Mouse (Mus musculus) retina, adult 2 months (tissue): Measurements from ENCODE around the gene Olfr53.
"Not testable (repeated sequence)": the region's sequence is repeated elsewhere in the genome, so short reads cannot be mapped to it uniquely, and the experiment has no call there.

Experiments used
- DNase-seq: peaks from one replicate; pipeline ENCODE4 v3.0.0-alpha.2; 2012; ENCODE audit warnings: low read depth, low spot score

The Olfr53 gene

DNA sequence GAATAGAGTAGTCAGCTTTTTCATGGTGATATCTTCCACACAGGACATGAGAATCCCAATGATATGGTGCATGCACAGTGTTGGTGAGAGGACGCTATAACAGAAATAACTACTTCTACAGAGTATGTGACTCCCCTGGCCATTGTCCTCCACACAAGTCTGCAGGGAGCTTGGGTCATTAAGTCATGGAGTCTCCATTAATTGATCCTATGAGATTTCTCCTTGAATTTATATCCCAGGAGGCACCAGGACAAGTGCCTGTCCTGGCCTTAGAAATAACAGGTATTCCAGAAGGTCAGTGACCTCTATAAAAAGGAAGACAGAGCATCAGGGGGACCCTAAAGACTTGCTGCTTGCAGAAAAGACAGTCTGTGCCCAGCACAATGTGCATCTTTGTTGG, at the start of gene Olfr53:
Gene Olfr53 (plus strand): TSS at position 301 of the 400 bp plus-strand sequence.
- DNase-seq, result no peak

DNA sequence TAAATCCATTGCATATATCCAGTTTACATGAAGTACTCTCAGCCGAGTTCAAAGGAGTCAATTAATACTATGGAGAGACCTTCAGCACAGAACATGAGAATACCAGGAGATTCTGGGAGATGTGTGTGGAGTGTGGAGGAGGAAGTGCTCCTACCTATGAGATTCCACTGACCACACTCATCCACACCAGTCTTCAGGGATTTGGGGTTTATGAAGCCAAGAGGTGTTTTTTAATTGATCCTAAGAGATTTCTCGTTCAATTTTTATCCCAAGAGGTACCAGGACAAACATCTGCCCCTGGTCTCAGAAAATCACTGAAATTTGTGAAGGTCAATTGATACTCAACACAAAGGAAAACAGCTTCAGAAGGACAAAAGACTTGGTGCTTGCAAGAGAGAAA, 45.3 kb upstream of the Olfr53 start, which contains the start of gene Olfr46:
Gene Olfr46 (plus strand): TSS at position 301 of the 400 bp plus-strand sequence.
- not testable (repeated sequence) for DNase-seq

DNA sequence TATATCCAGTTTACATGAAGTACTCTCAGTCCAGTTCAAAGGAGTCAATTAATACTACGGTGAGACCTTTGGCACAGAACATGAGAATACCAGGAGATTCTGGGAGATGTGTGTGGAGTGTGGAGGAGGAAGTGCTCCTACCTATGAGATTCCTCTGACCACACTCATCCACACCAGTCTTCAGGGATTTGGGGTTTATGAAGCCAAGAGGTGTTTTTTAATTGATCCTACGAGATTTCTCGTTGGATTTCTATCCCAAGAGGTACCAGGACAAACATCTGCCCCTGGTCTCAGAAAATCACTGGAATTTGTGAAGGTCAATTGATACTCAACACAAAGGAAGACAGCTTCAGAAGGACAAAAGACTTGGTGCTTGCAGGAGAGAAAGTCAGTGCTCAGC, 17.6 kb upstream of the Olfr53 start, which contains the start of gene Olfr61:
Gene Olfr61 (plus strand): TSS at position 301 of the 400 bp plus-strand sequence.
- not testable (repeated sequence) for DNase-seq

DNA sequence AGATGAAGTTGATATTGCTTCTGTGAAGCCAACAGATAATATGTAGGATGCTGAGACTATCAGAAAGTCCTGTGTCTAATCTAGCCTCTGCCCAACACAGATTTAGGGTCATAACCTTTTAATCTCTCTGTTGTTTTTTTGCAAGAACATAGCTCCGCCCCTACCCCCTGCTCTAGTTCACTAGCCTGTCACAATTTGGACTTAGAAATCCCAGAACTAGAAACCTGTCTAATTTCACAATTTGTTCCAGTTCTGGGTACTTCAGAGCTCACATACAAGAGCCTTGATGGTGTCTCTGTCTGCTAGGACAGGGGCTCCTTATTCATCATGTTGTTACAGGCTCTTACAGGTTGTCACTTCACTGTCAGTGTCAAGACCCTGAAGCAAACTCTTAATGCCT, 15.7 kb upstream of the Olfr53 start:
- no peak for DNase-seq

DNA sequence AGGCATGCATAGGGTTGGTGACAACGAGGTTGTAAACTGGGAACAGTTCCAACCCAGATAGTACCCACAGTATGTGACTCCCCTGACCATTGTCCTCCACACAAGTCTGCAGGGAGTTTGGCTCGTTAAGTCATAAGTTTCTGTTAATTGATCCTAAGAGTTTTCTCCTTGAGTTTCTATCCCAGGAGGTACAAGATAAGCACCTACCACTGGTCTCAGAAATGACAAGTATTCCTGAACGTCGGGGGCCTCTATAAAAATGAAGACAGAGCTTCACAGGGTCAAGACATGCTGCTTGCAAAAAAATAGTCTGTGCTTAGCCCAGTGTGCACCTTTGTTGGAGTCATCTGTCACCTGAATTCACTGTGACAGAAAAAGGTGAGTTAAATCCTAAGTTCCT, 13.4 kb downstream of the Olfr53 start, which contains the start of gene Olfr539:
Gene Olfr539 (plus strand): TSS at position 301 of the 400 bp plus-strand sequence.
- no peak for DNase-seq

DNA sequence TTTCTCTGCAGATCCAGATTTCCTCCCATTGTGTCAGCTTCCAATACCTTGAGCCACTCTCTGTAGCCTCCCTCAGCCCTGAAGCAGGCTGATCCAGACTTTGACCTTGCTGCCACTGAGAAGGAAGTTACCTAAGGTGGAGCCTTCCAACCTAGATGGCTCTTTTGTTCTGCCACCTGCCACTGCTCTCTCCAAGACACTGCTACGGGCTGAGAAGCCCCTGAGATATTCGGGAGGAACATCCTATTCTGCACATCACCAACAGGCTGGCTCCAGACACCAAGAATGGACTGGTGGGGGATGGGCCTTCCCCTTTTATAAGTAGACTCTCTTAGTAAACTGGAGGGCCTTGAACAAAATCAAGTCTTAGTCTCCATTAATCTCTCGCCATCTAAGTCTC, 24.4 kb downstream of the Olfr53 start:
- DNase-seq, result not testable (repeated sequence)

DNA sequence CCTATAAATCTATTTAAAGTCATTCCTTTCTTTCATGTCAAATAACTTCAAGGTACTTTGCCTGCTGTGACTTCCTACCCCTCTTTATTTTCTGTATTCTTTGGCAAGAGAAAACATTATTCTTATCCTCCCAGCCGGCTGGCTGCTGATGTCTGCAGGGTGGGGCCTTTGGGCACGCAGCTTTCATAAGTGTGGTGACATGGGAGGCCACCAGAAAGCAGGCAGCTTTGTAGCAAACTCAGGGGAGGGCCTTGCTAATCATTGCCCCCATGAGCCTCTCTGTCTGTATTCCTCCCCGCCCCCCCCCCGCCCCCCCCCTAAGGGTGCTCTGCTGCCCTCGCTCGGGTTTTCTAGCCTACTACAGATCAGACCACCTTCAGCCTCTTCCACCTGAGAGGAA, 29.6 kb downstream of the Olfr53 start:
- DNase-seq, result no peak

DNA sequence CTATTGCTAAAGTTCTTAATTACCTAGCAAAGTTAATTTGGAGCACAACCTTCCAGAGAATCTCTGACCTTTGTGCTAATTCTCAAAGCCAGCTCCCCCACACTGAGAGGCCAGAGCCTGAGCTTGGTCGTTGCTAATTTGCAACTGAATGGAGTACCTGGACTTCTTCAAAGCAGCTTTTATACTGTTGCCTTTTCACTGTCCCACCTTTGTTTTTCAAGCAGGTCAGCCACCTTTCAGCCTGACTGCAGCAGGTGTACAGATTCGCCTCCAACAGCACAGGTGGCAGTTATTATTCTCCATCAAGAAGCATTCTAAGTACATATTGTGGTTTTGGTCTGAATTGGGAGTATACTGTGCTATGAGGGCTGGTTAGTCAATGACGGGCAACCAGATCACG, 33.3 kb downstream of the Olfr53 start:
- not testable (repeated sequence) for DNase-seq

DNA sequence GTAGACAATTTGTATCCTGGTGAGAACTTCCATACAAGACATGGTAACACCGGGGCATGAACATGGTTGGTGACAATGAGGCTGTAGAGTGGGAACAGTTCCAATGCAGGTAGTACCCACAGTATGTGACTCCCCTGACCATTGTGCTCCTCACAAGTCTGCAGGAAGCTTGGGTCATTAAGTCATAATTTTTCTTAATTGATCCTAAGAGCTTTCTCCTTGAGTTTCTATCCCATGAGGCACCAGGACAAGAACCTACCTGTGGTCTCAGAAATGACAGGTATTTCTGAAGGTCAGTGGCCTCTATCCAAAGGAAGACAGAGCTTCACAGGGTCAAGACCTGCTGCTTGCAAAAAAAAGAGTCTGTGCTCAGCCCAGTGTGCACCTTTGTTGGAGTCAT, 35.4 kb downstream of the Olfr53 start, which contains the start of gene Olfr45:
Gene Olfr45 (plus strand): TSS at position 301 of the 400 bp plus-strand sequence.
- DNase-seq, result no peak

DNA sequence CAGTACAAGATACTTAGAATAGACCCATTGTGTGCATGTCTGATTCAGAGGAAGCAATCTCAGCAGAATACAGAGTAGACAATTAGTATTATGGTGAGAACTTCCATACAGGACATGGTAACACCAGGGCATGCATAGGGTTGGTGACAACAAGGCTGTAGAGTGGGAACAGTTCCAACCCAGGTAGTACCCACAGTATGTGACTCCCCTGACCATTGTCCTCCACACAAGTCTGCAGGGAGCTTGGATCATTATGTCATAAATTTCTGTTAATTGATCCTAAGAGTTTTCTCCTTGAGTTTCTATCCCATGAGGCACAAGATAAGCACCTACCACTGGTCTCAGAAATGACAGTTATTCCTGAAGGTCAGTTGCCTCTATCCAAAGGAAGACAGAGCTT, 50.7 kb downstream of the Olfr53 start, which contains the start of gene Olfr541:
Gene Olfr541 (plus strand): TSS at position 301 of the 400 bp plus-strand sequence.
- DNase-seq, result no peak
